Mouse (Mus musculus) liver, embryonic 16.5 days (tissue): ENCODE measurements around the gene Caskin2. TPM values are rescaled to one million over a fixed set of nuclear protein-coding genes. Genes with fewer than 3 reads are reported as not detected.

Experiments used
- microRNA-seq: library from miRNA; unstranded; fragments of <30 nt; microRNA quantifications from one replicate; pipeline ENCODE4, GENCODE M21; 2016
- polyA plus RNA-seq: library from polyadenylated mRNA; unstranded; fragments of >200 nt; fragmentation: Nextera tagmentation; extraction: Ambion mirVana; gene quantifications from 2 replicates; pipeline ENCODE4 v1.2.1, GENCODE M21; 2015

Gene Caskin2
- polyA plus RNA-seq, 1 experiment from 2014 or later, result 6.1 TPM

Small RNA genes lying within 50 kb of the gene (microRNA-seq; reads per million reads assigned to microRNA genes)
- not detected for gene Mir5621

Other genes with a start within 250 kb of the Caskin2 start
- gene Nup85, start 249.2 kb downstream of the Caskin2 start, polyA plus RNA-seq, result 94.4 and 96.5 TPM in 2 replicates
- gene Mrps7, start 209.7 kb downstream of the Caskin2 start, polyA plus RNA-seq, result 47.6 and 49.5 TPM in 2 replicates
- 7.9 TPM in 2 replicates for gene Gga3, start 209.6 kb downstream of the Caskin2 start, polyA plus RNA-seq
- gene Mif4gd, start 200.7 kb downstream of the Caskin2 start, polyA plus RNA-seq, result 28.4 and 28.6 TPM in 2 replicates
- gene Slc25a19, start 185.3 kb downstream of the Caskin2 start, polyA plus RNA-seq, result 8.7 and 8.8 TPM in 2 replicates
- gene Grb2, start 105.0 kb downstream of the Caskin2 start, polyA plus RNA-seq, result 49.1 and 53.1 TPM in 2 replicates
- gene Tmem94, start 48.2 kb downstream of the Caskin2 start, polyA plus RNA-seq, result 8.9 and 10.4 TPM in 2 replicates
- 10.2 and 12.4 TPM in 2 replicates for gene Tsen54, start 1.1 kb upstream of the Caskin2 start, polyA plus RNA-seq
- 14.4 and 15.6 TPM in 2 replicates for gene Llgl2, start 10.4 kb upstream of the Caskin2 start, polyA plus RNA-seq
- gene Myo15b, start 44.8 kb upstream of the Caskin2 start, polyA plus RNA-seq, result 0.34 and 1.5 TPM in 2 replicates
- gene Smim5, start 86.3 kb upstream of the Caskin2 start, polyA plus RNA-seq, result 29.5 and 30.1 TPM in 2 replicates
- gene Smim6, start 98.4 kb upstream of the Caskin2 start, polyA plus RNA-seq, result 2.7 and 3.1 TPM in 2 replicates
- 13.6 and 16.2 TPM in 2 replicates for gene Sap30bp, start 119.6 kb upstream of the Caskin2 start, polyA plus RNA-seq
- 7.9 and 8.9 TPM in 2 replicates for gene Recql5, start 119.8 kb upstream of the Caskin2 start, polyA plus RNA-seq
- gene Itgb4, start 161.1 kb upstream of the Caskin2 start, polyA plus RNA-seq, result 0.14 and 0.40 TPM in 2 replicates
- 180 and 192 TPM in 2 replicates for gene Galk1, start 199.1 kb upstream of the Caskin2 start, polyA plus RNA-seq
- 527 and 601 TPM in 2 replicates for gene H3f3b, start 214.3 kb upstream of the Caskin2 start, polyA plus RNA-seq
- gene Unk, start 216.7 kb upstream of the Caskin2 start, polyA plus RNA-seq, result 8.8 and 10.8 TPM in 2 replicates